Mouse (Mus musculus): ENCODE measurements around the gene Cnn1. TPM values are rescaled to one million over a fixed set of nuclear protein-coding genes. Genes with fewer than 3 reads are reported as not detected.

The Cnn1 gene
- polyA plus RNA-seq, 1 experiment from 2014 or later = 0.96 TPM

Small RNAs within 50 kb of the gene (microRNA-seq; reads per million reads assigned to microRNA genes)
- gene Mir7084 = not detected

Other genes with a start within 250 kb of the Cnn1 start
- gene Dock6, start 246.6 kb upstream of the Cnn1 start, polyA plus RNA-seq (2015; fragmentation: Nextera tagmentation; extraction: Ambion mirVana) = 4.2 and 5.6 TPM in 2 replicates
- 12.0 and 13.1 TPM in 2 replicates for gene Rab3d, start 181.0 kb upstream of the Cnn1 start, polyA plus RNA-seq (2015; fragmentation: Nextera tagmentation; extraction: Ambion mirVana)
- gene Ccdc159, start 171.7 kb upstream of the Cnn1 start, polyA plus RNA-seq (2015; fragmentation: Nextera tagmentation; extraction: Ambion mirVana) = 0.99 and 1.5 TPM in 2 replicates
- gene Tmem205, start 171.7 kb upstream of the Cnn1 start, polyA plus RNA-seq (2015; fragmentation: Nextera tagmentation; extraction: Ambion mirVana) = 137 and 160 TPM in 2 replicates
- gene Plppr2, start 162.2 kb upstream of the Cnn1 start, polyA plus RNA-seq (2015; fragmentation: Nextera tagmentation; extraction: Ambion mirVana) = 1.2 and 1.5 TPM in 2 replicates
- gene Swsap1, start 143.5 kb upstream of the Cnn1 start, polyA plus RNA-seq (2015; fragmentation: Nextera tagmentation; extraction: Ambion mirVana) = 2.2 and 2.5 TPM in 2 replicates
- 124 and 142 TPM in 2 replicates for gene Epor, start 135.7 kb upstream of the Cnn1 start, polyA plus RNA-seq (2015; fragmentation: Nextera tagmentation; extraction: Ambion mirVana)
- 0.10 and 0.13 TPM in 2 replicates for gene Rgl3, start 109.8 kb upstream of the Cnn1 start, polyA plus RNA-seq (2015; fragmentation: Nextera tagmentation; extraction: Ambion mirVana)
- not detected in 2 replicates for gene Ccdc151, start 96.6 kb upstream of the Cnn1 start, polyA plus RNA-seq (2015; fragmentation: Nextera tagmentation; extraction: Ambion mirVana)
- 50.6 and 57.5 TPM in 2 replicates for gene Prkcsh, start 96.4 kb upstream of the Cnn1 start, polyA plus RNA-seq (2015; fragmentation: Nextera tagmentation; extraction: Ambion mirVana)
- gene Elavl3, start 47.2 kb upstream of the Cnn1 start, polyA plus RNA-seq (2015; fragmentation: Nextera tagmentation; extraction: Ambion mirVana) = 0.02 and 0.05 TPM in 2 replicates
- not detected in 2 replicates for gene Gm49318, start 28.0 kb upstream of the Cnn1 start, polyA plus RNA-seq (2015; fragmentation: Nextera tagmentation; extraction: Ambion mirVana)
- 4.9 and 6.6 TPM in 2 replicates for gene Zfp653, start 27.8 kb upstream of the Cnn1 start, polyA plus RNA-seq (2015; fragmentation: Nextera tagmentation; extraction: Ambion mirVana)
- gene Ecsit, start 13.8 kb upstream of the Cnn1 start, polyA plus RNA-seq (2015; fragmentation: Nextera tagmentation; extraction: Ambion mirVana) = 21.9 and 26.2 TPM in 2 replicates
- 88.8 and 89.4 TPM in 2 replicates for gene Elof1, start 18.0 kb downstream of the Cnn1 start, polyA plus RNA-seq (2015; fragmentation: Nextera tagmentation; extraction: Ambion mirVana)
- gene Acp5, start 36.5 kb downstream of the Cnn1 start, polyA plus RNA-seq (2015; fragmentation: Nextera tagmentation; extraction: Ambion mirVana) = 221 and 246 TPM in 2 replicates
- 29.4 and 35.6 TPM in 2 replicates for gene Pigyl, start 57.6 kb downstream of the Cnn1 start, polyA plus RNA-seq (2015; fragmentation: Nextera tagmentation; extraction: Ambion mirVana)
- 0.02 and 0.03 TPM in 2 replicates for gene Zfp872, start 88.9 kb downstream of the Cnn1 start, polyA plus RNA-seq (2015; fragmentation: Nextera tagmentation; extraction: Ambion mirVana)
- 6.8 and 7.4 TPM in 2 replicates for gene Zfp809, start 126.5 kb downstream of the Cnn1 start, polyA plus RNA-seq (2015; fragmentation: Nextera tagmentation; extraction: Ambion mirVana)
- 1.2 and 1.4 TPM in 2 replicates for gene Zfp599, start 160.7 kb downstream of the Cnn1 start, polyA plus RNA-seq (2015; fragmentation: Nextera tagmentation; extraction: Ambion mirVana)
- 2.5 and 2.7 TPM in 2 replicates for gene Zfp810, start 208.4 kb downstream of the Cnn1 start, polyA plus RNA-seq (2015; fragmentation: Nextera tagmentation; extraction: Ambion mirVana)